Mouse (Mus musculus) 416B (cell line): Measurements from ENCODE around the gene Gm15056.

Experiments used
- DNase-seq: peaks from one replicate; pipeline ENCODE4 v3.0.0; 2011; ENCODE audit warnings: low read depth

Gene Gm15056

DNA sequence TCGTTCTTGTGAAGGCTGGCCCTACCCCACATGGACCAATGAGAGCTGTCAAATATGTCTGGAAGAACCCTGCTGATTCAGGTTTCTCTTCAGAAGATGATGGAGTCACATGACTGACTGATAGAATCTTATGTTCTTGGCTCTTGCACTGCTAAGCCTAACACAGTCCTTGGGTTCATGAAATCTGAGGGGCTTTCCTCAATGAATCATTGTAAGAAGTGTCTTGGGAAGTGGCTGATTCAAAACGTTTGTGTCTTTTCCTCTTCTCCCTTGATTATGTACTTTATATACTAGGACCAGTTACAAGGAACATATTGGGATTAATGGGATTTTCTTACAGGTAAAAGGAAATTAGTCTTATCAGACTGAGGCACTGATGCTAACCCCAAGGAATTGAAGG, at the start of gene Gm15056:
TSS of gene Gm15056 (minus strand) at position 101 of the 400 bp plus-strand sequence.
- DNase-seq: no peak

DNA sequence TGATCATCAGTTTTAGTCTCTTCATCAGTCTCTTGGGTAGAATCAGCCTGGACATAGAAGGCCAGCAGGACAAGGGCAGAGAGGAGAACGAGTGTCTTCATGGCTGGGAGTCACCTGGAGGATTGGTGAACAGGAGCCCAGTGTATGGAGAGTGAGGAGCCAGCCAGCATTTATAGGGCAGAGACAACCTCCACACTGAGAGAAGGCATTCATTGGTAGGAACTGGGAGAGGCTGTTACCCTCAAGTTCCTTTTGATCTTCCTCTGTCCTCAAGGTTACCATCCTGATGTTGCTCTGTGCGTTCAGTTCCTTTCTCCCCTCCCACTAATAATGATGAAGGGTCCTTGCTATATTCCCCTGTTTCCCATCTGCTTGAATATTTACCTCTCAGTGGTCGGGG, 42.2 kb upstream of the Gm15056 start, which contains the start of gene AY761185:
TSS of gene AY761185 (minus strand) at position 101 of the 400 bp plus-strand sequence.
- DNase-seq: no peak

DNA sequence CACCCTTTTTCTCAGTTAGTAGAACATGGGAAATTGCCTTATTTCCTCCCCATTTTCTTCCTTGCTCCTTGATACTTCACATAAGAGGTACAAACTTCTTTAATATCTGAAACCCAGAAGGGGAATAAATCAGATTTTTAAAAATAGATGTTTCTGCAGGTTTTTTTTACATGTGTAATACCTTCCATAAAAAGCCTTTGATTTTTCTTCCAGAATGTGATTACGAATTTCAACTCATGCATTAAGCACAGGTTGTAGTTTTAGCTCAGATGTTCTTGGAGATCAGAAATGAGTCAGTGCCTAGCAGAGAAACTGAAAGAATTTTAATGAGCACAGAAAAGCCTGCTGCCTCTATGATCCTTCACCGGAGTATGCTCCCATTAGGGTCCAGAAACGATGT, 19.5 kb upstream of the Gm15056 start, which contains the start of gene Gm6040:
TSS of gene Gm6040 (minus strand) at position 101 of the 400 bp plus-strand sequence.
- no peak for DNase-seq

GRCm38 (mm10) chr8:20912288-20912687, 9.9 kb upstream of the Gm15056 start:
- no peak for DNase-seq

GRCm38 (mm10) chr8:20908256-20908655, 5.8 kb upstream of the Gm15056 start:
- DNase-seq: peak; percentile 81

GRCm38 (mm10) chr8:20907119-20907518, 4.7 kb upstream of the Gm15056 start:
- DNase-seq: peak; percentile 42

GRCm38 (mm10) chr8:20892369-20892768, 10.1 kb downstream of the Gm15056 start, which contains the start of gene Defb33:
TSS of gene Defb33 (plus strand) at chr8:20892669.
- DNase-seq: no peak

DNA sequence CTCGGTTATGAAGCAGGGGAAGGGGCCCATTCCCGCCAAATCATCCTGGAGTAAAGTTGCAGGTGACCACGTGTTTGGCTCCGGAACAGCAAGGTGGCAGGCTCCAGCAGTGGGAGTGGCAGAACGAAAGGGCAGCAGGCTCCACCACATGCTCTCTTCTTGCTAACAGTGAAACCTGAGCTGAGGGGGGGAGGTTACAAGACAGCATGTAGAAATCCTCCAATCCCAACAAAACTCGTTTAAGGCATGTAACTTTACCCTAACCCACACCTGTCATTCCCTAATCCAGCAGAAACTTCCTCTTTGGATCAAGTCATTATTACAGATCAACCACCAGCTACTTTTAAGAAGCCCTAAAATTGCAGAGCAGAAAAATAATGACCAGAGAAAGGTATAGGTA, 27.8 kb downstream of the Gm15056 start:
- no peak for DNase-seq
